Mouse (Mus musculus) cerebellum, postnatal 36 days (tissue): ENCODE results near the gene Pop5.

Source experiments
- DNase-seq, 2 experiments: peaks; one replicate each; pipeline ENCODE4 v3.0.0; 2021 to 2022; ENCODE audit warnings: mixed read lengths in 2 of 2

Pop5 gene

DNA sequence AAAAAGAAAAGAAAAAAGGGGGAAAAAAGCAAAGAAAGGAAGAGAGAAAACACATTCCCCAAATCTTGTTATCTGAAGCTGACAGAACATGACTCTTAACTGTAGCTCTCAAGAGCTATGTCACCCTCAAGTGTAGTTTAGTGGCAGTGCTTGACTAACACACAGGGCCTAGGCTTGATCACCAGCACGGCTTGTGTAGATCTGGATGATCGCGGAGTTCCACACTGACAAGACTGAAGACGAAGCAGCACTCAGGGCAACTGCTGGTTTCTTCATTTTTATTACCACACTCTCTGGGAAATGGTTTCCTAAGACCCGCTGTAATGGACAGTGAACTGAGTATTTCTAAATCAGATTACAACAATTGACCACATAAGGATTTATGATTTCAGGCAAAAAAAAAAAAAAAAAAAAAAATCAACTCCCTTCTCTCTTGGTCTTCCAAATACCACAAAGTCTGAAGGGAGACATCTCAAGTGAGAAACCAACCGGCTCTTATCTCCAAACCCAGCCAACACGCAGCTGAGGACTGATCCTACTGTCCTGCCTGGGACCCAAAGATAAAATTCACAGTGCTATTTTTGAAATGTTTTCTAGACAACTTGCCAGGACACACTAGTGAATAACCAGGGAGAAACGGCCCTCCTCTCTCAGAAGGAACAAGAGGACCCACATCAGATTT, 31.3 kb downstream of the Pop5 start:
- no peak for DNase-seq

DNA sequence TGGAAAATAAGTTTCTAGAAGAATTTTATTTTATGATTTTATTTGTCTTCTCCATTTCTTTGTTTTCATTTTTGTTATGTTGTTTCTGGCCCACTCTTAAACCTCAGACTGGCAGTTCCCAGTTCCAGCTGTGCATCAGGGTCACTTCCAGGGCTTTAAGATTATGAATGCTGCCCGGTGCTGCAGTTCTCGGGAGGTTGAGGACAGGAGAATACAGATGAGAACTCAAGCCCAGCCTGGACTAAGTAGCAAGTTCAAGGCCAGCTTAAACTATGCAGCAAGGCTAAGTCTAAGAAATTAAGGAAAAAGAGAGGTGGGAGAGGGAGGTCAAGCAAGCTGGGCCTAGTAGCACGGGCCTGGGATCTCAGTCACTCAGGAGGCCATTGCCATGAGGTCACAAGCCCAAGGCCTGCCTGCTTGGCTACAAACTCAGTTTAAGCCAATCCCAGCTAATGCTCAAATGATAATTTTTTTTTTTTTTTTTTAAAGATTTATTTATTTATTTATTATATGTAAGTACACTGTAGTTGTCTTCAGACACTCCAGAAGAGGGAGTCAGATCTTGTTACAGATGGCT, 31.9 kb downstream of the Pop5 start:
- DNase-seq: no peak

DNA sequence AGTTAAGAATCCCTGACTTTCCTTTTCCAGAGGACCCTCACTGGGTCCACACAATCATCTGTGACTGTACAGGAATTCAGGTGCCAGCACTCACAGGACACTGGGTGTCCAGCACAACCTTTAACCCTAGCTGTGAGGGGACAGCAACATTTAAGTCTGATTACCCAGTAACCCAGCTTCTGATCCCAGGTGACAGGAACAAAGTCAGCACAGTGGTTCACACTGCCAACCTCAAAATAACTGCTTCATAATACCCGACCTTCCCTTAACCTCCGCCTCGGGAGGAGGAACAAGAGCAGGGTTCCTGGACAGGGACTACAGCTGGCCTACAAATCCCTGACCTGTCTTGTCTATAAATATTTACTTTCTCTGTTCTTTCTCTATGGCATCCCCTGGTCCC, 32.6 kb downstream of the Pop5 start:
- DNase-seq: no peak

DNA sequence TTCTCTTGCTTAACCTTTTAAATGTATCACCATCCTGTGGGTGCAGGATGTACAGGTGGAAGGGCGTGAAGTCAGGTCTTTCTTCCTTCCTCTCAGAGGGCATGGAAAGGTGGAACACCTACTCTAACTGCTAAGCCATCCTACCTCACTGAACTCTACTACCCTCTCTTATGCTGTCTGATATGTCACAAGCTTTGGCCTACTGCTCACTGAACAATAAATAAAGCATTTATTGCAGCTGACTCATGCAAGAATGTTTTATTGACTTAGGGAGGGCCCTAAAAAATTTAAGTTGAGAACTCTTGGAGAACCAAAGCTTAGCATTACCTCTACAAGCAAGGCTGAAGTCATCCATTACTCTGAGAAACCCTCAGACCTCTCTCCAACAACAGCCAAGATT, 34.3 kb downstream of the Pop5 start:
- DNase-seq: no peak

DNA sequence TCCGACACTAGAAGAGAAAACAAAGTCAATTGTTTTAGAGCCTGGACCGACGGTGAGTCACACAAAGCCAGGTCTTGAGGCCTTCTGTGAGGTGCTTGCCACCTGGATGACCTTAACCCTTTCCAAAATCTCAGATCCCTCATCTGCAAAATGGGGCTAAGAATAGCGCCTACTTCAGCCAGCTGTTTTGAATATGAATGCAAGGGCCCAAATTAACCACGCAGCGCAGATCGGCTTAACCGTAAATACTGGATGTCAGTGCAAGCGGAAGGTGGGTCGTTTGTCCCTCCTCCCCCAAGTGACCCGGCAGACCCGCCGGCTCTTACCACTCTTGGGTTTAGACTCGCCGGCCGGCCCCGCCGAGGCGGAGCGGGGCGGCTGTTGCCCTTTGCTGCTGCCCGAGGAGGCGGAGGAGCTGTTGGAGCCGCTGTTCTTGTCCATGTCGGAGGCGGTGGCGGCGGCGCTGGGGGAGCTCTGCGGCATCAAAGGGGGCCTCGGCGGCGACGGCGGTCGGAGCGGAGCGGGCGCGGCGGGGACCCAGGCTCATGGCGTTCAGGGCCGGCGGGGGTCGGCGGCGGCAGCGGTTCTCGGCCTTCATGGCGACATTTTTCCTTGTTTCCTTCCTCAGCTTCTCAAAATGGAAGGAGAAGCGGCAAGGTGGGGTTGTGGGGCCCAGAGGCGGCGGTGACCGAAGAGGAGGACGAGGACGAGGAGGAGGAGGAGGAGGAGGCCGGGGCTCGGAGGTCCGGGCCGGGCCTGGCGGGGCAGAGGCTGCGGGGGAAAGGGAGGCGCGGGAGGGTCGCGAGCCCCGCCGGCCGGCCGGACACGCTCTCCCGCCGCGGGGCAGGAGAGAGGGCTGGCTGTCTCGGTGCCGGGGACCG, 36.5 kb downstream of the Pop5 start:
- DNase-seq: peak; percentile 14 to 35

DNA sequence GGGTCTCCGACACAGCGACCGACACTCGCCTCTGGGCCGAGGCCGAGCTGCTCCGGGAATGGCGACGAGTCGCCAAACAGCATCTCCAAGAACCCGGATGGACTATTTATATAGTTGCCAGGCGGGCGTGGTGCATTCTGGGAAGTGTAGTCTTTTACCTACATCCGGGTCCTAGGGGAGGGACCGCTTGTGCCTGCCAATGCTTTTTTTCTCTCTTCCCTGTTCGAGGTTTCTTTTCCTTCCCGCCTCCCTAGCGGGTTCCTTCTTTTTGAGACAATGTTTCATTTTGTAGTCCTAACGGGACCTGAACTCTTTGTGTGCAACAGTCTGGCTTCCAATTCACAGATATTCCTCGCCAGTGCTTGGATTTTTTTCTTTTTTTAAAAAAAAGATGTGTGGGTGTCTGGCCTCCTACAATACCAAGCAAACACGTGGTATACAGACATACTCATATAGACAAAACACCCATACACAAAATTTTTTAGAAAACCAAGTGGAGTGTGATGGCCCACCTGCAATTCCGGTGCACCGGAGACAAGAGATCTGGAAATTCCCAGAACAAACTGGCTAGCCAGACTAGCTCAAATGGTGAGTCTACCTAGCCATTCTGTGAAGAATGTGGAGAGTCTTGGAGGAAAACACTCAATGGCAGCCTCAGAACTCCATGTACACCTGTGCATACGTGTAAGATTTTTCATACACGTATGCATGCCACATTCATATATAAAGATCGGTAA, 37.3 kb downstream of the Pop5 start, which contains the start of gene Rnf10:
Gene Rnf10 (minus strand): TSS at position 87 of the 737 bp plus-strand sequence.
- peak; percentile 95 to 100 for DNase-seq

DNA sequence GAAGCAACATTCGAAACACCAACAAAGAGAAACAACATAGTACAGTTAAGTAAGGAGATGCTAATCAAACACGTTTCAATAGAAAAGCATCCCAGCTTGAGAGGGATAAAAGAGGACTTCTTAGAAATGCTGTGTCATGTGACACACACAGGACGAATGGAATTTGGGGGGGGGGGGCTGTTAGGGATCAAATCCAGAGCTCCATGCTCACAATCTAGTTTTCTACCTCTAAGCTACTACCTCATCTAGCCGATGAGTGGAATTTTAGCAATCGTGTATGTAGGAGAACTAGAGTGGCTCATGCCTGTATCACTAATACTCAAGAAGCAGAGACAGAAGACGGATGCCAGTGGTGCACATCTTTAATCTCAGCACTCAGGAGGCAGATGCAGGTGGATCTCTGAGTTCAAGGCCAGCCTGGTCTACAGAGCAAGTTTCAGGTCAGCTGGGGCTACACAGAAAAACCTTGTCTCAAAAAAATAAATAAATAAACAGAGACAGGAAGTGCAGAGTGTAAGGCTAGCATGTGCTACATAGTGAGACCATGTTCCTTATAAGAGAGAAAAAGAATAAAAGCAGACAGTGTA, 38.0 kb downstream of the Pop5 start:
- DNase-seq: no peak

DNA sequence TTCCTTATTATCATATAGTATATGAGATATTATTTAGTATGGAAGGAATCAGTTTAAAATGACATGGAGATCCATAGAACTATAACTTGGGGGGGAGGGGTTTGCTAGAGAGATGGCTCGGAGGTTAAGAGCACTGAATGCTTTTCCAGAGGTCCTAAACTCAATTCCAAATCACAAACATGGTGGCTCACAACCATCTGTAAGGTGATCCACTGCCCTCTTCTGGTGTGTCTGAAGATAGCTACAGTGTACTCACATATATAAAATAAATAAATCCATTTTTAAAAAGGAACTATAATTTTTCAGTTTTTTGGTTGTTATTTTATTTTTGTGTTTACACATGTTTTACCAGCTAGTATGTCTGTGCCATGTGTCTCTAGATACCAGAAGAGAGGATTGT, 38.7 kb downstream of the Pop5 start:
- no peak for DNase-seq

DNA sequence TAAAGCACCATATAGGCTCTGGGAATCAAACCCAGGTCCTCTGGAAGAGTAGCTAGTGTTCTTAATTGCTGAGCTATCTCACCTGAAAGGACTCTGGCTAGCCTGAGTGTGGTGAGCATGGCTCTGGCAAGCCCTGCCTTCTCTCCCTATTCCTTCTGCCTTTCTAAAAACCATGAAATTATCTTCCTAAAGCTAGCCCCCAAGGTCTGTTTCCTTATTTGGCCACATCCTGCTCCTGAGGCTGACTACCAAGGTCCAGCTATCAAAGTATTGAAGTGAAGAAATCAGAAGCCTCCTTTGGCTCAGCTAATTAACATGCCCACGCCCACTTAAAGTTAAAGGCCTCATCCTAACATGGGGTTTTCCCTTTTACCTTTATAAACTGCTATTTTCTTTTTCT, 39.1 kb downstream of the Pop5 start:
- no peak for DNase-seq

DNA sequence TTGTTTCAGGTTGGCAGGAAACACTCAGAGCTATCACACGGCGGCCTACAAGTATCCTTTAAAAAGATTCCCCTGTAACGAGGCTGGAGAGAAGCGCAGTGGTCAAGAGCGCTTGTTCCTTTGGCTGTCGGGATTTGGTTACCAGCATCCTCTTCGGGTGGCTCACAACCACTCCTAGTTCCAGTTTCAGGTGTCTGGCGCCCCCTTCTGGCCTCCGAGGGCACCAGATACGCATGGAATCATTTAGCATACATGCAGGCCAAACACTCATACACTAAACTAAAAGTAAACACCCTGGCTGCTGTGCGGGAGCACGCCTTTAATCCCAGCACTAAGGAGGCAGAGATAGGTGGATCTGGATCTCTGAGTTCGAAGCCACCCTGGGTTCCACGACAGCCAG, 40.4 kb downstream of the Pop5 start:
- peak in 1 of 2 experiments; percentile 29 for DNase-seq

DNA sequence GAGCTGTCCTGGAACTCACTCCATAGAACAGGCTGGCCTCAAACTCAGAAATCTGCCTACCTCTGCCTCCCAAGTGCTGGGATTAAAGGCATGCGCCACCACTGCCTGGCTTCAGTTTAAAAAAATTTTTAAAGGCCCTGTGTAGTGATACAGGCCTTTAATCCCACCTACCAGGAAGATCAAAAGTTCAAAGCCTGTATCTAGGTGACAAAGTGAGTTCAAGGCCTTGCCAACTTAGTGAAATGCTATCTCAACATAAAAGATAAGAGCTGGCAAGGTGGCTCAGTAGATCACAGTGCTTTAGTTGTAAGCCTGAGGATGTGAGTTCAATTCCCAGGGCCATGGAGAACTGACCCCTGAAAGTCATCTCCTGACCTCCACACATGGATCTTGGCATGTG, 42.4 kb downstream of the Pop5 start:
- DNase-seq: no peak

DNA sequence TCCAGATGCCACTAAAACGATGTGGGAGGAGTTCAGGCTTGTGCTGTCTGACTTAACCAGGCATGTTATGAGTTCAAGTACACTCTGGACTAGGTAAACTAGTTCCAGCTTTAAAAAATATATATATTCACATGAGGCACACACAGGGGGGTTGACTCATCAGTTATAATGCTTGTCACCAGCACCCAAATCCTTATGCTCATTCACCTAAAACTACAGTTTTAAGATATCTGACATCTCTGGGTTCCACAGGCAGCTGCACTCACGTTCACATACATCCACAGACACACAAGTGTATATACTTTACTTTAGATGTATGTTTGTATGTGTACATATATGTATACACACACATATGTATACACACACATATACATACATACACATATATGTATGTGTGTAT, 43.1 kb downstream of the Pop5 start:
- no peak for DNase-seq

DNA sequence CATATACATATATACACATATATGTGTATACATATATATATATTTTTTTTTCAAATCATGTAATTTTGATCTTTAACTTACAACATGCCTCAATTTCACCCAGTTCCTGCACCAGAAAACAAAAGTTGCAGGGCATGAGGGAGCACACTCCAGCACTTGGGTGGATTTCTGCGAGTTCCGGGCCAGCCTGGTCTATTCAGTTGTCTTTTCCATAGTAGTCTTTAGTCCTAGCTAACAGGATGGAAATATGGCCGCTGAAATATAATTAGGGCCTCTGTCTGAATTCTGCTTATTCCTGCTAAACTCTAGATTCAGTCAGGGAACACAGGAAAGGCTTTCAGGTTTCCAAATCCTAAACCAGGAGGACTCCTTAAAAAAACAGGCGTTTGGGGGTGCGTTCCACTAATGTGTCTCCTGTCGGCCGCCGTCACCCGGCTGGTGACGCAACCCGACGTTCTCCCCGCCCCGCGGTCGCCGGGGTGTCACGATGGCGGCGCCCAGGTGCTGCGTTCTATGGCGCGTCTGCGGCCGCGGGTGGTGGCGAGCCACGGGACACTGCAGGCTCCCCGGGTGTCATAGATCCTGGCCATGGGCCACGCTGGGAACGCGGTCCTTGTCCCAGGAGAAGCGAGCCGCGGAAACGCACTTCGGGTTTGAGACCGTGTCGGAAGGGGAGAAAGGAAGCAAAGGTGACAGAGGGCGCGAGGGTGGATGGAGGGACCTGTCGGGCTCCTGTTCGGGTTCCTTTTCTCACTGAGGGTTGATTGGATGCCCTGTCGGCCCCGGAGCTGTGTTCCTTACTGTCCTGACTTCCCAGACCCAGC, 43.8 kb downstream of the Pop5 start, which contains the start of gene Coq5:
Gene Coq5 (plus strand): TSS at position 441 of the 824 bp plus-strand sequence.
- DNase-seq: peak; percentile 93

DNA sequence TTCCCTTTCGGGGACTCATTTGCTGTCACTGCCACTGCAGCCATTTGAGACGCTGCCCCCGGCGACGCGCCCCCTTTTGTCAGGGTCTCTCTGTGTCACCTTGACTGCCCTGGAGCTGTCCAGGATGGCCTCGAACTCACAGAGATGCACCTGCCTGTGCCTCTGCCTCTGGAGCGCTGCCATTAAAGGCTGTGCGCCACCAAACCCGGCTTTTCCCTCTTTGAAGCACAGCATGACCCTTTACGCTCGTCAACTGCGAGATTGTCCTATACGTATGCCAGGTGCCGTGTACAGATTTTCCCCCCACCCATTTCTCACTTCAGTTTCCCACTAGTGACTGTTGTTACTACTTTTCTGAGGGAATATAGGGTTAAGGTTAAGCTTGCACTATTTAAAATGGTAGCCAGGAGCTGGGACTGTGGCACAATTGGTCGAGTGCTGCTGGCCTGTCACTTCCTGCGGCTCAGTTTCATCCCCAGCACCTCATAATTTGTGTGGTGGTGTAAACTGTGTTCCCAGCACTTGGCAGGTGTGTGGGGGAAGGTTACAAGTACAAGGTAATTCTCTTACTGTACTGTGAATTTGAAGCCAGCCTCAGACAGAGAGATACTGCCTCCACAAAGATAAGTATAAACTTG, 44.5 kb downstream of the Pop5 start:
- DNase-seq: peak in 1 of 2 experiments; percentile 34

DNA sequence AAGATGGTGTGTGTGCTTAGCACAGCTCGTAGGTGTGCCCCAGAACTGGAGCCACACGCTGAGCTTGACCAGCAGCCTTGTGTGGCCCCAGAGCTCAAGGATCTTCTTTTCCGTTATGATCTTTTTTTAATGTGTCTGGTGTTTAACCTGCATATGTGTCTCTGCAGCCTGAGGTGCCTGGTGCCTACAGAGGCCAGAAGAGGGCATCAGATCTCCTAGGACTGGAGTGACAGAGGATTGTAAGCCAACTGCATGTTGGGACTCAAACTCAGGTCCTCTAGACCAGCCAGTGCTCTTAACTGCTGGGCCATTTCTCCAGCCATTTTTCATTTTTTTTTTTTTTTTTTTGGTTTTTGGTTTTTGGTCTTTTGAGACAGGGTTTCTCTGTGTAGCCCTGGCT, 49.1 kb downstream of the Pop5 start:
- no peak for DNase-seq

DNA sequence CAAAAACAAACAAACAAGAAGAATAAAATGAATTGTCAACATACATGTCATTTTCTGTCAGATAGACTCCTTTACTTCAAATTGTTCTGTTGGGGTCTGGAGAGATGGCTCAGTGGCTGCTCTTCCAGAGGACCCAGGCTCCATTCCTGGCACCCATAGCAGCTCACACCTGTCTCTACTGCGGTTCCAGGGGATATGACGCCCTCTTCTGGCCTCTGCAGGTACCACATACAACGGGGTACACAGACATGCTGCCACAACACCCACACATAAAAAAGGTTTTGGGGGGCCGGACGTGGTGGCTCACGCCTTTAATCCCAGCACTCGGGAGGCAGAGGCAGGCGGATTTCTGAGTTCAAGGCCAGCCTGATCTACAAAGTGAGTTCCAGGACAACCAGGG, 58.5 kb downstream of the Pop5 start:
- no peak for DNase-seq
